Mouse (Mus musculus) megakaryocyte, embryonic 14.5 days (primary cell): ENCODE data around the gene Otp. TPM values are rescaled to one million over a fixed set of nuclear protein-coding genes. Genes with fewer than 3 reads are reported as not detected.

Experiments used
- H3K27me3 ChIP-seq: replicated peaks from 2 replicates; pipeline ENCODE3; 2012; ENCODE audit warnings: inconsistent platforms
- H3K36me3 ChIP-seq: replicated peaks from 2 replicates; pipeline ENCODE3; 2012; ENCODE audit warnings: low read length, inconsistent platforms, mixed read lengths
- H3K4me1 ChIP-seq: 2 replicates; pipeline ENCODE4 v1.6.1; 2012; ENCODE audit warnings: inconsistent platforms
- H3K4me3 ChIP-seq: replicated peaks from 2 replicates; pipeline ENCODE3; 2012; ENCODE audit warnings: moderate library complexity, mild to moderate bottlenecking, inconsistent platforms
- H3K9me3 ChIP-seq: 2 replicates; pipeline ENCODE4 v1.6.1; 2012; ENCODE audit warnings: inconsistent platforms
- FLI1 ChIP-seq: IDR thresholded peaks from 2 replicates; pipeline ENCODE4 v1.6.1; 2012; ENCODE audit warnings: low read length, inconsistent platforms, mixed read lengths
- GATA1 ChIP-seq: IDR thresholded peaks from 3 replicates; pipeline ENCODE4 v1.6.1; 2012; ENCODE audit warnings: mixed read lengths, low read length, inconsistent platforms, borderline replicate concordance
- polyA plus RNA-seq: library from polyadenylated mRNA; stranded (reverse); fragments of >175 nt; gene quantifications from 2 replicates; pipeline ENCODE4 v1.2.3, GENCODE M21; 2012; ENCODE audit warnings: low replicate concordance; ENCODE audit not compliant: insufficient read depth

Gene Otp
- polyA plus RNA-seq, 1 experiment, result not detected

- TF ChIP-seq GATA1 (no peak), FLI1 (no peak)
- peaks cover 10% of the 10 kb centered on the region; the same call in 1 of the 2 replicates for H3K9me3 ChIP-seq
- peaks cover 81% of the 10 kb centered on the region for H3K27me3 ChIP-seq
- H3K4me3 ChIP-seq, result peak overlapping the region; percentile 88
- no peaks in the 10 kb centered on the region for H3K36me3 ChIP-seq
- peaks cover 36% of the 10 kb centered on the region for H3K4me1 ChIP-seq
Measured at GRCm38 (mm10) chr13:94882711-94883145, 7.3 kb downstream of the Otp start.

GRCm38 (mm10) chr13:94883163-94883965, 8.0 kb downstream of the Otp start:
- Histone ChIP-seq H3K4me1 (peaks cover 36% of the 10 kb centered on the region), H3K4me3 (peak overlapping the region; percentile 88), H3K9me3 (peaks cover 10% of the 10 kb centered on the region; the same call in 1 of the 2 replicates), H3K27me3 (peaks cover 84% of the 10 kb centered on the region), H3K36me3 (no peaks in the 10 kb centered on the region)
- TF ChIP-seq FLI1 (no peak), GATA1 (no peak)

- TF ChIP-seq FLI1 (no peak), GATA1 (no peak)
- Histone ChIP-seq H3K36me3 (no peaks in the 10 kb centered on the region), H3K4me3 (no peak overlapping the region), H3K9me3 (peaks cover 10% of the 10 kb centered on the region; the same call in 1 of the 2 replicates), H3K27me3 (peaks cover 89% of the 10 kb centered on the region), H3K4me1 (peaks cover 36% of the 10 kb centered on the region)
Measured at GRCm38 (mm10) chr13:94883966-94884960, 8.9 kb downstream of the Otp start.

GRCm38 (mm10) chr13:94885291-94886235, 10.2 kb downstream of the Otp start:
- H3K4me3 ChIP-seq, result peak overlapping the region; percentile 64
- TF ChIP-seq FLI1 (no peak), GATA1 (no peak)
- H3K4me1 ChIP-seq, result peaks cover 36% of the 10 kb centered on the region
- peaks cover 10% of the 10 kb centered on the region; the same call in 1 of the 2 replicates for H3K9me3 ChIP-seq
- no peaks in the 10 kb centered on the region for H3K36me3 ChIP-seq
- H3K27me3 ChIP-seq, result peaks cover 87% of the 10 kb centered on the region

GRCm38 (mm10) chr13:94907841-94908240, 32.4 kb downstream of the Otp start:
- no peak for TF ChIP-seq FLI1
- TF ChIP-seq GATA1, result no peak
- H3K27me3 ChIP-seq, result peaks cover 13% of the 10 kb centered on the region
- H3K4me3 ChIP-seq, result no peak overlapping the region
- peaks cover 5% of the 10 kb centered on the region; the same call in 1 of the 2 replicates for H3K9me3 ChIP-seq
- no peaks in the 10 kb centered on the region for H3K36me3 ChIP-seq
- H3K4me1 ChIP-seq, result no peaks in the 10 kb centered on the region

- peaks cover 1% of the 10 kb centered on the region; the same call in 1 of the 2 replicates for H3K9me3 ChIP-seq
- H3K4me1 ChIP-seq, result no peaks in the 10 kb centered on the region
- peaks cover 18% of the 10 kb centered on the region for H3K27me3 ChIP-seq
- TF ChIP-seq FLI1 (no peak), GATA1 (no peak)
- no peak overlapping the region for H3K4me3 ChIP-seq
- no peaks in the 10 kb centered on the region for H3K36me3 ChIP-seq
Measured at GRCm38 (mm10) chr13:94912961-94913360, 37.6 kb downstream of the Otp start.

GRCm38 (mm10) chr13:94915654-94916053, 40.3 kb downstream of the Otp start:
- H3K36me3 ChIP-seq, result no peaks in the 10 kb centered on the region
- TF ChIP-seq GATA1 (no peak), FLI1 (no peak)
- H3K9me3 ChIP-seq, result no peaks in the 10 kb centered on the region
- H3K4me1 ChIP-seq, result no peaks in the 10 kb centered on the region
- H3K4me3 ChIP-seq, result no peak overlapping the region
- peaks cover 22% of the 10 kb centered on the region for H3K27me3 ChIP-seq

GRCm38 (mm10) chr13:94928086-94928485, 52.7 kb downstream of the Otp start:
- no peak for TF ChIP-seq GATA1
- no peak for TF ChIP-seq FLI1
- no peaks in the 10 kb centered on the region for H3K36me3 ChIP-seq
- peaks cover 30% of the 10 kb centered on the region for H3K27me3 ChIP-seq
- no peaks in the 10 kb centered on the region; the same call in 1 of the 2 replicates for H3K4me1 ChIP-seq
- H3K4me3 ChIP-seq, result peak overlapping the region; percentile 53
- H3K9me3 ChIP-seq, result no peaks in the 10 kb centered on the region

Other genes starting within 250 kb of the Otp start
- 15.2 TPM in 1 of 2 replicates, not detected in the other for gene Tbca, start 86.7 kb upstream of the Otp start, polyA plus RNA-seq
- gene Wdr41, start 100.7 kb downstream of the Otp start, polyA plus RNA-seq, result 2.2 and 3.6 TPM in 2 replicates